Mouse (Mus musculus) spleen, adult 2 months (tissue): ENCODE measurements around the gene Ssc4d.

ENCODE experiments used
- CTCF ChIP-seq: fragments of 200-500 bp; IDR thresholded peaks from 2 replicates; pipeline ENCODE4 v1.5.1; 2011; ENCODE audit warnings: mild to moderate bottlenecking, inconsistent platforms; ENCODE audit not compliant: insufficient read depth, insufficient read length, insufficient replicate concordance; ENCODE audit errors: extremely low read depth
- POLR2A ChIP-seq: fragments of 200-500 bp; IDR thresholded peaks from 2 replicates; pipeline ENCODE4 v1.6.1; 2011; ENCODE audit warnings: low read depth, low read length, inconsistent platforms

DNA sequence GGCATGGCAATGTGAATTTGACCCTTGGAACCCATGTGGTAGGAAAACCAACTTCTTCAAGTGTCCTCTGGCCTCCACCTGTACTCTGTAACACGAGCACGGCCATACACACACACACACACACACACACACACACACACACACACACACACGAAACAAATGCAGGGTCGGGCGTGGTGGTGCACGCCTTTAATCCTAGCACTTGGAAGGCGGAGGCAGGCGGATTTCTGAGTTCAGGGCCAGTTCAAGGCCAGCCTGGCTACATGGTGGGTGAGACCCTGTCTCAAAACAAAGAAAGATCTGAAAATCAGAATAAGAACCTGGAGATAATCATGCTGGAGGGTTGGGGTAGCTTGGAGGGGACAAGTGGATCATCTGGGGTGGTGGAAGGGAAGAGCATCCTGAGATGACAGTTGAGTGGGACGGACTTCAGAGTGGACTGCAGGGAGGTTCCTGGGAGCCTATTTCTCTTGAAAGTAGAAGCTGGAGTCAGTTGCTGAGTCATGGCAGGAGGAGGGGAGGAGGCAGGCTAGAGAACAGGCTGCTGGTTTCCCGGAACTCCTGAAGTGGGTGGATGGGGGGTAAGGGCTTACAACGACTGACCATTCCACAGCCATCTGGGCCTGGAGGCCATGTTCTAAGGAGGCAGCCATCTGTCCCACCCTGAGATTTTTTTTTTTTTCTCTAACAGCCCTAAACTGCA is 23.5 kb downstream of the Ssc4d start:
- TF ChIP-seq CTCF, result no peak
- no peak for TF ChIP-seq POLR2A
